Mouse (Mus musculus) bone marrow macrophage, adult 2 months (primary cell): ENCODE data around the gene Dusp12. TPM values are rescaled to one million over a fixed set of nuclear protein-coding genes. Genes with fewer than 3 reads are reported as not detected.
A peak's percentile ranks its signal among the peaks of the same experiment; 100 is the strongest.

Experiments
- H3K27ac ChIP-seq: 2 replicates; pipeline ENCODE4 v1.5.1; 2012; ENCODE audit warnings: low read depth, low read length; ENCODE audit not compliant: insufficient read depth
- H3K4me1 ChIP-seq: 2 replicates; pipeline ENCODE4 v1.6.1; 2012; ENCODE audit warnings: low read length; ENCODE audit not compliant: control insufficient read depth, insufficient read depth
- H3K4me3 ChIP-seq: 2 replicates; pipeline ENCODE4 v1.5.1; 2012; ENCODE audit warnings: mild to moderate bottlenecking, low read length, moderate library complexity; ENCODE audit not compliant: insufficient read depth
- CTCF ChIP-seq: IDR thresholded peaks from 2 replicates; pipeline ENCODE4 v1.5.1; 2012; ENCODE audit warnings: low read depth, mild to moderate bottlenecking, low read length, moderate library complexity
- POLR2A ChIP-seq: IDR thresholded peaks from 2 replicates; pipeline ENCODE4 v1.6.1; 2012; ENCODE audit warnings: mild to moderate bottlenecking, low read depth, low read length, borderline replicate concordance
- polyA plus RNA-seq: library from polyadenylated mRNA; stranded (reverse); fragments of >200 nt; gene quantifications from 2 replicates; pipeline ENCODE4 v1.2.4, GENCODE M21; 2012; ENCODE audit not compliant: missing spikeins, insufficient read depth, insufficient read length

Gene Dusp12
- polyA plus RNA-seq, 1 experiment, result 11.2 TPM

DNA sequence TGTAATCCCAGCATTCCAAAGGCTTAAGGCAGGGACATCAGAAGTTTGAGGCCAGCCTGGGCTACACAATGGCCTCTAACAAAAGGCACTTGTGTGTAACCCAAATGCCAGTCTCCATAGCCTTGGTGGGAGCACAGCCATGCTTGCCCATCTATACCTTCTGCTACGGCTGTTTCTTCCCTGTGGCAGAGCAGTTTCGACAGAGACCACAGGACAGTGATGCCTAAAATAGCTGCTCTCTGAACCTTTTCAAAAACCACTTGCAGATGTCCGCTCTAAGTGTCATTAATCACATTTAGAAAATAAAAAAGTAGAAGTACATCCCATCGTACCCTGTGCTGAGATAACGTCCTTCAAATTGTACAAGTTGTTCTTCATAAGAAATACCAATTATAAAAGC lies 19.9 kb downstream of the Dusp12 start:
- Histone ChIP-seq H3K27ac (peak overlapping the region; percentile 58), H3K4me1 (peaks cover 32% of the 10 kb centered on the region), H3K4me3 (peak overlapping the region; percentile 43)
- TF ChIP-seq CTCF, result no peak
- TF ChIP-seq POLR2A, result no peak

DNA sequence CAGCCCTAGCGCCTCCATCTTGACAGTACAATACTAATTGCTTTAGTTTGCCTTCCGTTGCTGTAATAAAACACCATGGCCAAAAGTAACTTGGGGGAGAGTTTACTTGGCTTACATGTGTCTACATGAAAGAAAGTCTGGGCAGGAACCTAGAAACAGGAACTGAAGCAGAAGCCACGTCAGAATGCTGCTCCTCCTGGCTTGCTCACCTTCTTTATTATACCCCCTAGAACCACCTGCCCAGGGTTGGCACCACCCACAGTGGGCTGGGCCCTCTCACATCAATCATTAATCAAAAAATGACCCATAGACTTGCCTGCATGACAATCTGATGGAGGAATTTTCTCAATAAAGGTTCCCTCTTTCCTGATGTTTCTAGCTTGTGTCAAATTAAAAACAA lies 20.6 kb downstream of the Dusp12 start:
- TF ChIP-seq POLR2A (no peak), CTCF (no peak)
- H3K4me3 ChIP-seq, result no peak overlapping the region
- peaks cover 33% of the 10 kb centered on the region for H3K4me1 ChIP-seq
- no peak overlapping the region for H3K27ac ChIP-seq

DNA sequence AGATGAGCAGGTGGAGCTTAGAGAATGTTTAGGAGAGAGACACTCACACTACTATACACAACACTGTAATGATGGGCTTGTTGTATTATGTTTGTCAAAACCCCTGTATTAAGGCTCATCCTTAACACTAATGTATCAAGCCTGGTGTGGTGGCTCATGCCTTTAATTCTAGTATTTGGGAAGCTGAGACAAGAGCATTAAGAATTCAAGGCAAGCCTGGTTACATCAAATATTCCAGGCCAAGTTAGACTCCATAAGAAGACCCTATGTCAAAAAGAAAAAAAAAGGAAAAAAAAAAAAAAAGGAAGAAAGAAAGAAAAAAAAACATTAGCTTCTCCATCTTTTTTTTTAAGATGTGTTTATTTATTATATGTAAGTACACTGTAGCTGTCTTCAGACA lies 21.1 kb downstream of the Dusp12 start:
- Histone ChIP-seq H3K27ac (0 out of 2 replicates have a peak overlapping the region, but pooled peaks have one; percentile 23), H3K4me3 (no peak overlapping the region)
- TF ChIP-seq CTCF, result no peak
- no peak for TF ChIP-seq POLR2A

DNA sequence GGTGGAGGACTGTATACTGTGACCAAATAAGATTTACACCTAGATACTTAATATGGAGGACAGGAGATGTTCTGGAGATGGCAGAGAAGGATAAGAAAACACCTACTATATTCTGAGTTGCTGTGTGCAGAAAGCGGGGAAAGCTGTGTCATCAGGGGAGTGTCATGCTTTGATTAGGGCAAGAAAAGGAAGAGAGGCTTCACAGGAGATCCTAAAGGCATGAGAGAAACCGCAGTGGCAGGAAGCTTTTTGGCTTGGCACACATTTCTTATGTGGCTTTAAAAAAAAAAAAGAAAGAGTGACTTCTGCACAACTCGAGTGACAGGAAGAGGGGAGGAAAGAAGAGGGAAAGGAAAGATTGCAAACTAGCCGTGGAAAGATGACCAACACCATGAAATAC lies 22.3 kb downstream of the Dusp12 start:
- TF ChIP-seq CTCF (no peak), POLR2A (no peak)
- H3K4me1 ChIP-seq, result peaks cover 48% of the 10 kb centered on the region
- peak overlapping the region; percentile 85 for H3K27ac ChIP-seq
- peak overlapping the region; percentile 43 for H3K4me3 ChIP-seq

More for the DNA sequence above, 21.1 kb downstream of the Dusp12 start:
- H3K4me1 ChIP-seq, result peaks cover 38% of the 10 kb centered on the region

DNA sequence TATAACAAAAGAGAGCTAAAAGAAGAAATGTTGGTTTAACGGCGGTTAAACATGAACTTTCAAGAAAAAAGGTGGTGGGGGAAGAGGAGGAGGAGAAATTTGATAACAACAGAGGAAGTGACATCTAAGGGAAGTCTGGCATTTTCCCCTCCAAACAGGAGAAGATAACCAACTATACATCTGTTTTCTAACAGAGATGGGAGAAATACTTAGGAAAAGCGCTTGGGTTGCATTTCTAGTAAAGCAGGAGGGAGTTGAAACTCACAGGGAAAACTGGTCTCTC lies 23.0 kb downstream of the Dusp12 start:
- Histone ChIP-seq H3K4me1 (peaks cover 53% of the 10 kb centered on the region), H3K27ac (peak overlapping the region; percentile 85), H3K4me3 (peak overlapping the region; percentile 43)
- TF ChIP-seq CTCF, result no peak
- no peak for TF ChIP-seq POLR2A

DNA sequence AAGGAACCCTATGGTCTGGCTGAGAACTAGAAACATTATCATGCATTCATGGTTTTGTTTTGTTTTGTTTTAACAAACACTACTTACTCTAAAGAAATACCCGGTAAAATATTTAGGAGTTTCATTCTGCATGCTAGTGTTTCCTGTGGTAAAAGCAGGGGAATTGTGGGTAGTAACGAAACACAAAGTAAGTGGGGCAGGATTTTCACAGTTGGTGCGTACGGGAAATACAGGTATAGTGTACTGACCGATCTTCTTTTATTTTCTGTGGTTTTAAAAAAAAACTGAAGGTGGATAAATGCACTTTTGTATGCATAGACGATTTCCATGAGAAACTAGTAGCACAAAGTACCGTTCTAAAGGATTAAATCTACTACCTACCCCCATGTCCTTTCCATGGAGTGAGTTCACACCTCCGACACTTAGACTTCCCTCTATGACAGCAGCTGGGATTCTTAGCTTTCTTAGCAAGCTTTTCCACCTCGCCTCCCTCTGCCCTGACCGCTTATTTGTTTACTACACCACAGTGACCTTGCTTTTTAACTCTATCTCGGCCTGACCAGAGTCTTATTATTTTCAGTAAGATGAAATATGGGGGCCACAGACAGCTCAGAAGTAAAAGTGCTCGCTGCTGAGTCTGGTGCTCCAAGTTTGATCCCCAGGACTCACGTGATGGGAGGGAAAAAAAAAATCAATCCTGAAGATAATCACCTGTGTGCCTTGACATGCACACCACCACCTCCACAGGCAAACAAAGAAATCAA lies 23.5 kb downstream of the Dusp12 start:
- TF ChIP-seq POLR2A (no peak), CTCF (no peak)
- H3K27ac ChIP-seq, result peak overlapping the region; percentile 0; the same call in 1 of the 2 replicates

DNA sequence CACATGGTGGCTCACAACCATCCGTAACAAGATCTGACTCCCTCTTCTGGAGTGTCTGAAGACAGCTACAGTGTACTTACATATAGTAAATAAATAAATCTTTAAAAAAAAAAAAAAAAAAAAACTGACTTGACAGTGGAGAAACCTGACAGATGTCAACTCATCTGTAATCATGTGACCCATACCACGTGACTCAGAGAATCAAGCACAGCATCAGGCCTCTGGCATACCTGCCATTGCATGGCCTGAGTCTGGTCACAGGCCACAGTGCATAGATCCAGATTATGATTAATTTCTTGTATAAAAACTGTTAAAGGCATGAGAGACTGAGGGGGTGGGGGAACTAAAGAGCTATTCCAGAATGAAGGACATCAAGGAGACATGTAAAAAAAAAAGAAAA lies 26.5 kb downstream of the Dusp12 start:
- Histone ChIP-seq H3K4me1 (peaks cover 65% of the 10 kb centered on the region), H3K27ac (no peak overlapping the region), H3K4me3 (no peak overlapping the region)
- TF ChIP-seq POLR2A, result no peak
- TF ChIP-seq CTCF, result no peak

More for the DNA sequence above, 23.5 kb downstream of the Dusp12 start:
- Histone ChIP-seq H3K4me3 (no peak overlapping the region), H3K4me1 (peaks cover 56% of the 10 kb centered on the region)

DNA sequence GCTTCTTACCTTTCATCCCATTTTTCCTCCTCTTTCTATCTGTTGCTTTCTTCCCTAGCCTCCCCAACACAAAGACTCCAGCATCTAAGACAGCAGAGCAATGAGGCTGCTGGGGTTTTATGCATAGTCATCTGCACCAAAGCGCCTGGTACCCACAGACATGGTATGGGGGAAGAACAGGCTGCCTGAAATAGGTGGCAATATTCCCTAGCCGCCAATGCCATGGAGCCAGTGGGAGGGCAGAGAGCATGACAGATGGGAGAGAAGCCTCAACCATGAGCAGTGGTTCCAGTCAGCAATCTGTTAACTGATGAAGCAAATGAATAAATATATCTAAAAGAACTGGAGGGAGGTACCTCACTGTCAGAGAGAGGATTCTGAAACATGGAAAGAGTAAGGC lies 28.0 kb downstream of the Dusp12 start:
- Histone ChIP-seq H3K4me3 (no peak overlapping the region), H3K27ac (no peak overlapping the region), H3K4me1 (peaks cover 63% of the 10 kb centered on the region)
- TF ChIP-seq CTCF (no peak), POLR2A (no peak)

DNA sequence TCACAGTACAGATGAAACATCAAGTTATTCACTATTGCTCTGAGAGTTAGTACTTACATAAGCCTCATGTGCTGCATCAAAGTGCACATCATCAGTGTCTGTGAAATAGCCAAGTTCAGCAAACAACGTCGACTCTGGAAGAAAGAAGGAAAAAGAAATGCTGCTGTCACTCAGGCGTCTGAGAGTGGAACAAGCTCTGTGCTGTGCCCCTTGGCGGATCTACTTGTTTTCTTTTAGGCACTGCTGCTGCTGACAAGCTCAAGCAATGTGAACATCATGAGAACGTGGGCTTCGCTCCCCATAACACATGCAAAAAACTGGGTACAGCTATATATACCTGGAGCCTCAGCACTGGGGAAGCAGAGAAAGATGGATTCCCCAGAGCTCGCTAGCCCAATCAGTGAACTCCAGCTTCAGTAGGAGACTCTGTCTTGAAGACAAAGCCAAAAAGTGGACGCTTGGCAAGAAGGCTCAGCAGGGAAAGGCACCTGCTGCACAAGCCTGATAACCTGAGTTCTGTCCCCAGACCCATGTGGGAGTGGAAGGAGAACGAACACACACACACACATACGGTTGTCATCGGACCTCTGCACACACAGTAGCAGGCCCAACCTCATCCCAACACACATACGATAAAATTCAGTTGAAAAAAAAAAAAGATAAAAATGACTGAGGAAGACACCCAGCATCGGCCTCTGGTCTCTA lies 30.1 kb downstream of the Dusp12 start:
- Histone ChIP-seq H3K27ac (peak overlapping the region; percentile 93), H3K4me1 (peaks cover 67% of the 10 kb centered on the region), H3K4me3 (no peak overlapping the region)
- TF ChIP-seq CTCF, result no peak
- no peak for TF ChIP-seq POLR2A

DNA sequence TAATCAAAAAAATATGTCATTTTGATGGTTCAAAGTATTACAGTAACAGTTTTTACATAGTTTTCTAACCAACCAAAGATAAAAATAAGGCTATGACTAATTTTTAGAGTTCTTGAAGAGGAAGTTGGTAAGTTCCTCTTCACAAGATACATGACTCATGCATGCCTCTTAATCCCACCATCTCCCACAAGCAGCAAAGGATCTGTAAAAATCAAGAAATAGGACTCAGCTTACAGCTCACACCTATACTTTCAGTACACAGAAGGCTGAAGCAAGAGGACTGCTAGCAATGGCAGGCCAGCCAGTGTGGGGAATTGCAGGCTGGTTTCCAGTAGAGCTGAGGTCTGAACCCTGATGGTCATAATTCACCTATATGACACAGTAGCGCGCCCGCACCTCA lies 31.7 kb downstream of the Dusp12 start:
- Histone ChIP-seq H3K4me3 (peak overlapping the region; percentile 34), H3K4me1 (peaks cover 67% of the 10 kb centered on the region), H3K27ac (peak overlapping the region; percentile 96)
- TF ChIP-seq POLR2A (no peak), CTCF (no peak)
